22 mouse cellular contexts compared by ENCODE assay signal in genomic region chr11:104051986-104052385, GRCm38 (mm10).
DNase-seq lines count a peak whose midpoint lies in the region; ATAC-seq and TF ChIP-seq lines count a peak whose summit lies in the region.
"Had no signal": no experiment of that assay in that cellular context is flagged by ENCODE, and none has a peak within 500 bp of the region (broad histone marks: within the 10 kb centered on the region; RNA-seq: fewer than 3 reads in every experiment).

No protein-coding gene starts in this region.

- no peak overlapping the region for H3K9ac ChIP-seq in forebrain, embryonic 14.5 days (ENCODE audit: low read length)
- H3K9ac ChIP-seq in forebrain, embryonic 15.5 days (replicated peaks): no peak overlapping the region
- no peak overlapping the region for H3K9ac ChIP-seq in hindbrain, postnatal 0 days (replicated peaks; ENCODE audit: low read length)
- H3K9ac ChIP-seq in hindbrain, embryonic 12.5 days: no peak overlapping the region
- H3K9ac ChIP-seq: embryonic facial prominence, embryonic 13.5 days; heart, embryonic 13.5 days had no signal

- intact Hi-C loops in left cerebral cortex, postnatal 25 days (cut with DNase I): loop anchor here (5.0 kb wide), 1 partner anchor 80 kb away; the partner anchor contains the start of gene Crhr1
- intact Hi-C loops in left cerebral cortex, postnatal 4 days (cut with DNase I): no loop called here

- H3K27ac ChIP-seq in forebrain, embryonic 14.5 days (ENCODE audit: low read depth, low read length): no peak overlapping the region
- no peak overlapping the region; the same call in 1 of the 2 replicates for H3K27ac ChIP-seq in forebrain, embryonic 15.5 days (replicated peaks)
- H3K27ac ChIP-seq in hindbrain, postnatal 0 days: no peak overlapping the region
- H3K27ac ChIP-seq in hindbrain, embryonic 12.5 days: no peak overlapping the region
- no peak overlapping the region for H3K27ac ChIP-seq in thymus, adult 2 months (ENCODE audit: control insufficient read depth, insufficient read depth, low read length)
- H3K27ac ChIP-seq: embryonic facial prominence, embryonic 13.5 days; gastrocnemius, adult 2 months; heart, embryonic 13.5 days had no signal

- no peaks in the 10 kb centered on the region for H3K36me3 ChIP-seq in forebrain, embryonic 14.5 days (ENCODE audit: control insufficient read depth, insufficient read depth, low read length)
- no peaks in the 10 kb centered on the region for H3K36me3 ChIP-seq in forebrain, embryonic 15.5 days
- no peaks in the 10 kb centered on the region for H3K36me3 ChIP-seq in hindbrain, postnatal 0 days (ENCODE audit: insufficient read depth, low read length)
- H3K36me3 ChIP-seq in hindbrain, embryonic 12.5 days: no peaks in the 10 kb centered on the region
- no peaks in the 10 kb centered on the region for H3K36me3 ChIP-seq in thymus, adult 2 months (ENCODE audit: control insufficient read depth, insufficient read depth, low read length)
- H3K36me3 ChIP-seq: embryonic facial prominence, embryonic 13.5 days; G1E; heart, embryonic 13.5 days had no signal

- ATAC-seq in forebrain, embryonic 14.5 days: no peak
- ATAC-seq in forebrain, embryonic 15.5 days (replicated peaks): no peak; the same call in 1 of the 2 replicates
- ATAC-seq in hindbrain, postnatal 0 days: peak; percentile 45; the same call in 1 of the 2 replicates
- no peak for ATAC-seq in hindbrain, embryonic 12.5 days (ENCODE audit: low FRiP score)
- ATAC-seq: CD4-positive, CD25-positive, alpha-beta regulatory T cell, adult 4 months had no signal

- WGBS in forebrain, embryonic 14.5 days: 85% methylated on average over 3 of the region's 3 CpGs
- WGBS in forebrain, embryonic 15.5 days: 88% methylated on average over 3 of the region's 3 CpGs
- WGBS in hindbrain, postnatal 0 days: 89% methylated on average over 3 of the region's 3 CpGs
- 86% methylated on average over 3 of the region's 3 CpGs for WGBS in hindbrain, embryonic 12.5 days
- 89% methylated on average over 3 of the region's 3 CpGs for WGBS in thymus, adult 2 months

- no peak overlapping the region for H3K4me2 ChIP-seq in forebrain, embryonic 14.5 days (ENCODE audit: low read length)
- no peak overlapping the region for H3K4me2 ChIP-seq in forebrain, embryonic 15.5 days (replicated peaks)
- no peak overlapping the region for H3K4me2 ChIP-seq in hindbrain, postnatal 0 days (ENCODE audit: low read depth, low read length)
- no peak overlapping the region for H3K4me2 ChIP-seq in hindbrain, embryonic 12.5 days (replicated peaks)
- H3K4me2 ChIP-seq: embryonic facial prominence, embryonic 13.5 days; heart, embryonic 13.5 days had no signal

- no peaks in the 10 kb centered on the region for H3K4me1 ChIP-seq in forebrain, embryonic 14.5 days (ENCODE audit: control insufficient read depth, insufficient read depth, low read length)
- no peaks in the 10 kb centered on the region for H3K4me1 ChIP-seq in forebrain, embryonic 15.5 days
- no peaks in the 10 kb centered on the region for H3K4me1 ChIP-seq in hindbrain, postnatal 0 days (ENCODE audit: insufficient read depth, low read length)
- H3K4me1 ChIP-seq in hindbrain, embryonic 12.5 days: no peaks in the 10 kb centered on the region
- no peaks in the 10 kb centered on the region for H3K4me1 ChIP-seq in thymus, adult 2 months (replicated peaks; ENCODE audit: control insufficient read depth, insufficient read depth, low read length)
- H3K4me1 ChIP-seq: embryonic facial prominence, embryonic 13.5 days; heart, embryonic 13.5 days had no signal

- no peak overlapping the region for H3K4me3 ChIP-seq in forebrain, embryonic 14.5 days (ENCODE audit: low read depth, low read length)
- no peak overlapping the region for H3K4me3 ChIP-seq in forebrain, embryonic 15.5 days
- H3K4me3 ChIP-seq in hindbrain, postnatal 0 days (ENCODE audit: low read length): no peak overlapping the region
- no peak overlapping the region for H3K4me3 ChIP-seq in hindbrain, embryonic 12.5 days
- H3K4me3 ChIP-seq in thymus, adult 2 months (ENCODE audit: control insufficient read depth, insufficient read depth, low read length): no peak overlapping the region
- H3K4me3 ChIP-seq: embryonic facial prominence, embryonic 13.5 days; gastrocnemius, adult 2 months; heart, embryonic 13.5 days had no signal

- no peaks in the 10 kb centered on the region for H3K9me3 ChIP-seq in forebrain, embryonic 14.5 days (replicated peaks; ENCODE audit: control insufficient read depth, low read length)
- no peaks in the 10 kb centered on the region for H3K9me3 ChIP-seq in forebrain, embryonic 15.5 days
- H3K9me3 ChIP-seq in hindbrain, postnatal 0 days (ENCODE audit: low read length): no peaks in the 10 kb centered on the region
- H3K9me3 ChIP-seq in hindbrain, embryonic 12.5 days (replicated peaks): no peaks in the 10 kb centered on the region
- H3K9me3 ChIP-seq: embryonic facial prominence, embryonic 13.5 days; G1E; heart, embryonic 13.5 days had no signal

- H3K27me3 ChIP-seq in forebrain, embryonic 14.5 days (replicated peaks; ENCODE audit: control insufficient read depth, insufficient read depth, low read length): no peaks in the 10 kb centered on the region
- H3K27me3 ChIP-seq in forebrain, embryonic 15.5 days: no peaks in the 10 kb centered on the region
- H3K27me3 ChIP-seq in hindbrain, postnatal 0 days (ENCODE audit: insufficient read depth, low read length): no peaks in the 10 kb centered on the region
- no peaks in the 10 kb centered on the region for H3K27me3 ChIP-seq in hindbrain, embryonic 12.5 days
- H3K27me3 ChIP-seq in thymus, adult 2 months (ENCODE audit: control insufficient read depth, insufficient read depth, low read length): no peaks in the 10 kb centered on the region
- H3K27me3 ChIP-seq: embryonic facial prominence, embryonic 13.5 days; heart, embryonic 13.5 days had no signal

- no peak for TF ChIP-seq CTCF in hindbrain, postnatal 0 days (IDR thresholded peaks at IDR 0.05; ENCODE audit: low read depth)
- no peak for TF ChIP-seq CTCF in thymus, adult 2 months (IDR thresholded peaks at IDR 0.05; ENCODE audit: borderline replicate concordance, control insufficient read depth, extremely low read depth, insufficient read depth, low read length, poor library complexity)

- DNase-seq in forebrain, embryonic 14.5 days (ENCODE audit: low spot score): peak; percentile 26
- peak; percentile 25 for DNase-seq in hindbrain, postnatal 0 days (ENCODE audit: low spot score)
- DNase-seq in left cerebral cortex, postnatal 25 days (ENCODE audit: low spot score in 2 of 2): peak; percentile 28 to 63
- no peak for DNase-seq in left cerebral cortex, postnatal 4 days
- peak; percentile 64 for DNase-seq in brain, adult 2 months (ENCODE audit: low read depth, low spot score)
- DNase-seq in thymus, adult 2 months: no peak
- DNase-seq: adrenal gland, adult 8-10 months; adrenal gland, postnatal 36 days; B cell, adult 2 months; cerebellum, adult 18-20 months; cerebellum, adult 9-11 months; cerebellum, postnatal 36 days; gastrocnemius, adult 2 months; gastrocnemius, postnatal 25 days; heart, adult 11 months; heart, postnatal 36 days had no signal

- no peak for TF ChIP-seq POLR2A in thymus, adult 2 months (IDR thresholded peaks at IDR 0.05; ENCODE audit: control insufficient read depth, extremely low read depth, insufficient read depth, low read length, poor library complexity)

Comparison
In these comparisons a context has a peak if more than half of its experiments do, and no peak if none do; other contexts are left out.
1. DNase-seq: peak in forebrain, embryonic 14.5 days (single experiment), hindbrain, postnatal 0 days (single experiment), left cerebral cortex, postnatal 25 days (2 of 2) and brain, adult 2 months (single experiment); none in left cerebral cortex, postnatal 4 days (single experiment) and thymus, adult 2 months (single experiment).